Mouse (Mus musculus): ENCODE data around the gene Prpsap1. TPM values are rescaled to one million over a fixed set of nuclear protein-coding genes. Genes with fewer than 3 reads are reported as not detected.

Prpsap1 gene
- polyA plus RNA-seq (2012; rRNA removed): 17.9 and 25.5 TPM in 2 replicates

DNA sequence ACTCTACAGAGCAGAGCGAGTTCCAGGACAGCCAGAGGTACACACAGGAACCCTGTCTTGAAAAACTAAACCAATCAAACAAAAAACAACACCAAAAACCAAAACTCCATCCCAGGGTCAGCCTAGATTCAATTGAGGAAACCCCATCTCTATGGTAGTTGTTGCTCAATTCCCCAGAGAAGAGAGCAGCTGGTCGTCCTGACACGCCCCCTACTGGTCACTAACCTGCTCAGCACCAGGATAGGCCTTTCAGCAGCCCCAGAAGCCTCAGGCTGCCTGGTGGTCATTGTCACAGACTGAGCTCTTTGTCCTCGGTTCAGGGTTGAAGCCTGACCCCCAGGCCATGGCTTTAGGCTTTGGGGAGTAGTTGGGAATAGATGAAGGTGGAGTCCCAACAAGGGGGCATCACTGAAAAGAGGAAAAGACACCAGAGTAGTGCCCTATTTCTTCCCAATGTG is at the start of gene Prpsap1:
TSS of gene Prpsap1 (minus strand) at position 408 of the 458 bp plus-strand sequence.

DNA sequence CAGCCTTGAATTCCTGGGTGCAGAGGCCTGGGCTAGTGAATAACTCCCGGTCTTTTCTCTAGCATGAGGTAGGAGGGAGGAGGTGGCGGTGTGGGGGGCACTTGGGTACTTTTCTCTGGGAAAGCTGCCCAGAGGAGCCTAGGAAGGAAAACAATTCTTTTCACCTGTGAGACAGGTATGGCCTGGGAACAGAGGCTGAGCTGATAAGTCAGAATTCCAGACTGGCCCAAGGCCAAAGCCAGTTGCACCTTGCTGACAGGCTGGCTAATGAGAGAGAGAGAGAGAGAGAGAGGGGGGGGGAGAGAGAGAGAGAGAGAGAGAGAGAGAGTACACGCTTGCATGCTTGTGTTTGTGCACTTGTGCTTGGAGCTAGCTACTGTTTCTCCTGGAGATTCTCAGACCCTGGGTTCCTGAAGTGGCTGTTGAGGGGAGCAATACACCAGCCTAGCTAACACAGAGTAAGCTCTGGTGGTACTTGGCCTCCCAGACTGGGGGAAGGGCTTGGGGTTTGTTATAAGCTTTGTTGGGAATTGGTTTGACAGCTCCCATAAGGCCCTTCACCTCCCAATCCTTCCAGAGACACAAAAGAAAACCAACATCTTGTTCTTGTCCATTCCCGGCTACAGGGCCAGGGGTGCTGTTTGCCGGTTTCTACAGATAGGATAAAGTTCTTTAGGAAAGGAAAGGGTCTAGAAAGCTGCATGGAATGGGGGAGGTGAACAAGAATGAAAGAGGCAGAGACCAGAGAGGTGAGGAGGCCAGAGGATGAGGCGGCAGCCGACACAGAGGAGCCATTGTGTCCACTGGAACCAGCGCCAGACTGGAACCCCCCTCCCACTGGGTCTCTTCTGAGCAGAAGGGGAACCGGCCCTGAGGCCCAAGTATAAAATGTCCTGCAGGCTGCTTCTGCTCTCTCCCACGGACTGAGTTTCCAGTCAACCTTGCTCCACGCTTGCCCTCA is 36.5 kb upstream of the Prpsap1 start, which contains the start of gene Sphk1:
TSS of gene Sphk1 (plus strand) at position 739 of the 961 bp plus-strand sequence.

DNA sequence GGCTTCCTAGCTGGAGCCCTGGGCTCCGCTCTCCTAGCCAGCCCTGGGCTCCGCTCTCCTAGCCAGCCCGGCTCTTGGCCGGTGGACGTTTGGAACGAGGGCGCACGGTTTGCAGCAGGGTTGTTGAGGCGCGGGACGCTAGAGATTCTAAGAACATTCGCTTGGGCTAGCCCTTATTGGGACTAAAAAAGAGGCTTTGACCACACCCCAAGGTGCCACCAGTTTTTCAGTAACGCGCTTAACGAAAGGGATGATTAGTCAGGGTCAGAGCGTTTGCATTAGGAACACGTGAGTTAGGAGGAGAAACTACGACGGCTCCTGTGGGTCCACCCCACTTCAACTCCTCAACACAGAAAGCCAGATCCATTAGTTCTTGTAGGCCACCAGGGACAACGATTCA is 27.9 kb downstream of the Prpsap1 start, which contains the start of gene Qrich2:
TSS of gene Qrich2 (minus strand) at position 101 of the 400 bp plus-strand sequence.

DNA sequence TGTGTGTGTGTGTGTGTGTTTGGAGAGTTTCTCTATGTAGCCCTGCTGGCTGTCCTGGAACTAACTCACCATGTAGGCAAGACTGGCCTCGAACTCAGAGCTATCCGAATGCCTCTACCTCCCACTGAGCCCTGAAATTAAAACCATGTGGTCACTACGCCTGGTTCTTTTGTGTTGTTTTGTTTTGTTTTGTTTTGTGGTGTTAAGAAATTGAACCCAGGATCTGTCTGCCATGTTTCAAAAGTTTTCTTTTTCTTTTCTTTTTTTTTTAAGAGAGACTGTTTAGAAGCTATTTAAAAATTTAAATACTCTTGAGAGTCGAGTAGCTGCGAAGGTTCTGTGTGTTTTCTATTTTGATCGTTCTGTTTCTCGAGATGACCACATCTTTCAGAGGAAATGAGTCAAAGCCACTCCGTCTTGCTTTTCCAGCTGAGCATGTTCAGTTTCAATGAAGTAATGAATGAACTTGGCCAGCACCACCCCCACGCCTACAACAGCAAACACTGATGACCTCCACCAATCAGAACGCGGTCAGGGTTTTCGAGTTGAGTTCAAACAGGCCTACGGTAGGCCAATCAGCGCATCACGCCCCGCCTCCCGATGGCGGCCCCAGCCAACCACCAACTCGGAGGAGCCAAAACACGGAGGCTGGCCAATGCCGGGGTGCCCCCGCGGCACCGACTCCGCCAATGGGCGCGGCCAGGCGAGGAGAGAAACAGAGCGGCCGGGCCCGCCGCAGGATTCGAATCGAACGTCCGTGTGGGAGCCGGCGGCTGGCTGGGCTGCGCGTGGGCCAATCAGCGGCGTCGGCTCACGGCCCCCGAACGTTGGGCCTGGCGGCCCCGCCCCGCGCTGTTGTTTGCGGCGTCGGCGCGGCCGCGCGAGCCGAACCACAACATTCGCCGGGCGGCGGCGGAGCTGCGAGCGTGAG is 60.4 kb downstream of the Prpsap1 start, which contains the start of gene Ubald2:
TSS of gene Ubald2 (plus strand) at position 739 of the 931 bp plus-strand sequence.

Other genes with a start within 250 kb of the Prpsap1 start
- gene Srp68, start 220.0 kb downstream of the Prpsap1 start, polyA plus RNA-seq (2012; rRNA removed): 35.5 and 39.0 TPM in 2 replicates
- gene Galr2, start 213.3 kb downstream of the Prpsap1 start, polyA plus RNA-seq (2012; rRNA removed): 0.01 TPM in 1 of 2 replicates, not detected in the other
- 8.0 and 8.8 TPM in 2 replicates for gene Exoc7, start 187.0 kb downstream of the Prpsap1 start, polyA plus RNA-seq (2012; rRNA removed)
- gene Foxj1, start 158.8 kb downstream of the Prpsap1 start, polyA plus RNA-seq (2012; rRNA removed): 0.94 and 1.0 TPM in 2 replicates
- 0.58 and 0.62 TPM in 2 replicates for gene Rnf157, start 81.2 kb downstream of the Prpsap1 start, polyA plus RNA-seq (2012; rRNA removed)
- 57.3 and 67.7 TPM in 2 replicates for gene Ubald2, start 60.1 kb downstream of the Prpsap1 start, polyA plus RNA-seq (2012; rRNA removed)
- not detected in 2 replicates for gene Qrich2, start 28.0 kb downstream of the Prpsap1 start, polyA plus RNA-seq (2012; rRNA removed)
- 21.8 and 21.9 TPM in 2 replicates for gene Sphk1, start 36.7 kb upstream of the Prpsap1 start, polyA plus RNA-seq (2012; rRNA removed)
- gene Ube2o, start 87.2 kb upstream of the Prpsap1 start, polyA plus RNA-seq (2012; rRNA removed): 28.0 and 33.6 TPM in 2 replicates
- not detected in 2 replicates for gene Aanat, start 92.2 kb upstream of the Prpsap1 start, polyA plus RNA-seq (2012; rRNA removed)
- 7.1 and 8.3 TPM in 2 replicates for gene Rhbdf2, start 132.8 kb upstream of the Prpsap1 start, polyA plus RNA-seq (2012; rRNA removed)
- 0.07 and 0.17 TPM in 2 replicates for gene Prcd, start 159.3 kb upstream of the Prpsap1 start, polyA plus RNA-seq (2012; rRNA removed)
- gene Cygb, start 160.1 kb upstream of the Prpsap1 start, polyA plus RNA-seq (2012; rRNA removed): 0.38 and 0.50 TPM in 2 replicates